Comparison of ENCODE assay signal across 9 mouse cellular contexts in the genomic region with DNA sequence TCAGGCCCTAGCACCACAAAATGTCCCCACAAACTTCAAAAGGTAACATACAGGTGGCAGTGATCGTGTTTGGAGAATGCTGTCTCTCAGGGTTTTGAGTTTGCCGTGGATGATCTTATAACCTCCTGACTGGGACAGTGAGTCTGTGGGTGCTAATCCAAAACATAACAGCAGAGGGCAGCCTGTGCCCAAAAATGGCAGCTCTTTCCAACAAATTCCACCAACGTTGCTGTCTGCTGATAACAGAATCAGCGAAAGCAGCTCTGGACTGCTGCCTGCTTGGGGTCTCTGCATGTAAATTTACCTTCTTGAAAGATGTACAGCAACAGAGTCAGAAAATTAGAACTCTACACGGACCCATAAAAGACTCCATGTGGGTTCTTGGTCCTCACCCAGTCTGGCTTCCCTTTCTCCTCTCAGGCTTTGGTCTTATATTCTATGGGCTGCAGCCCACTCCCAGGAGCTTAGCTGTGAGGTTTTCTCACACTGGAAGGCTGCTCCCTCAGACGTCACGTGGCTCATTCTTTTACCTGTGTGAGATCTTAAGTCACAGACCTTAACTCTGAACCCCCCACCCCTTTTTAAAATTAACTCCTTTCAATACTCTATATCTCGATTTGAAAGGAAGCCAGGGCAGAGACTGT. TPM values are rescaled to one million over a fixed set of nuclear protein-coding genes. Genes with fewer than 3 reads are reported as not detected.
A peak's percentile ranks its signal among the peaks of the same experiment; 100 is the strongest.
DNase-seq lines count a peak whose midpoint lies in the region; ATAC-seq and TF ChIP-seq lines count a peak whose summit lies in the region.
"Had no signal": no experiment of that assay in that cellular context is flagged by ENCODE, and none has a peak within 500 bp of the region (broad histone marks: within the 10 kb centered on the region; RNA-seq: fewer than 3 reads in every experiment).

No protein-coding gene starts in this region.

- ATAC-seq in liver, embryonic 13.5 days (ENCODE audit: low read depth) = no peak
- ATAC-seq in activated CD4-positive, CD25-positive, alpha-beta regulatory T cell, adult 4 months = no peak

- H3ac ChIP-seq in C2C12 (ENCODE audit: control insufficient read depth, insufficient read length, low read depth) = no peak overlapping the region

- no peak overlapping the region for H3K4me3 ChIP-seq in C2C12 (ENCODE audit: insufficient read depth, poor library complexity, severe bottlenecking)
- no peak overlapping the region for H3K4me3 ChIP-seq in liver, embryonic 13.5 days (replicated peaks)
- H3K4me3 ChIP-seq: heart, embryonic 15.5 days had no signal

- H3K36me3 ChIP-seq in C2C12 (ENCODE audit: control insufficient read depth, insufficient read depth) = no peaks in the 10 kb centered on the region
- H3K36me3 ChIP-seq in liver, embryonic 13.5 days = no peaks in the 10 kb centered on the region
- H3K36me3 ChIP-seq: heart, embryonic 15.5 days had no signal

- H3K27me3 ChIP-seq in C2C12 (ENCODE audit: control insufficient read depth, insufficient read depth, insufficient read length) = no peaks in the 10 kb centered on the region
- no peaks in the 10 kb centered on the region for H3K27me3 ChIP-seq in liver, embryonic 13.5 days
- H3K27me3 ChIP-seq: heart, embryonic 15.5 days had no signal

- 19% methylated on average over 8 of the region's 8 CpGs for WGBS in liver, embryonic 13.5 days (ENCODE audit: insufficient replicate concordance)

- H3K4me2 ChIP-seq in liver, embryonic 13.5 days = no peak overlapping the region
- H3K4me2 ChIP-seq: heart, embryonic 15.5 days had no signal

- H3K4me1 ChIP-seq in liver, embryonic 13.5 days (replicated peaks) = no peaks in the 10 kb centered on the region
- H3K4me1 ChIP-seq: heart, embryonic 15.5 days had no signal

- H3K79me2 ChIP-seq in C2C12 (ENCODE audit: control insufficient read depth, insufficient read depth) = no peaks in the 10 kb centered on the region

- no peak overlapping the region for H3K27ac ChIP-seq in liver, embryonic 13.5 days
- H3K27ac ChIP-seq: heart, embryonic 15.5 days had no signal

- no peaks in the 10 kb centered on the region for H3K79me3 ChIP-seq in C2C12 (ENCODE audit: low read depth)

- H3K9ac ChIP-seq in liver, embryonic 13.5 days = no peak overlapping the region
- H3K9ac ChIP-seq: heart, embryonic 15.5 days had no signal

- H3K9me3 ChIP-seq in liver, embryonic 13.5 days (replicated peaks) = no peaks in the 10 kb centered on the region
- H3K9me3 ChIP-seq: heart, embryonic 15.5 days had no signal

- TF ChIP-seq CTCF in C2C12 (IDR thresholded peaks at IDR 0.05; ENCODE audit: control insufficient read depth, insufficient read depth, insufficient read length) = peak; percentile 42

- DNase-seq in ZHBTc4 (ENCODE audit: low read depth, low spot score) = peak; percentile 69
- peak; percentile 77 to 88 for DNase-seq in cerebellum, postnatal 4 days (ENCODE audit: low spot score in 2 of 2)
- peak; percentile 36 to 50 for DNase-seq in gastrocnemius, postnatal 4 days (ENCODE audit: low spot score in 2 of 2)
- peak; percentile 74 for DNase-seq in kidney, postnatal 14 days
- DNase-seq in liver, embryonic 13.5 days = peak; percentile 22
- DNase-seq in ovary, postnatal 36 days (ENCODE audit: low spot score) = peak; percentile 48

TF ChIP-seq in C2C12, 6 proteins besides CTCF, POLR2A, EP300 and RAD21:
- TF ChIP-seq MYOD1 (IDR thresholded peaks at IDR 0.05; ENCODE audit: control insufficient read depth, insufficient read length, low read depth) (no peak), FOSL1 (IDR thresholded peaks at IDR 0.05; ENCODE audit: insufficient read depth, low read length, poor library complexity, severe bottlenecking) (no peak), CEBPB (IDR thresholded peaks at IDR 0.05; ENCODE audit: low read depth) (no peak), MYOG (IDR thresholded peaks at IDR 0.05; ENCODE audit: control insufficient read depth, extremely low read depth, insufficient read length) (no peak), USF1 (IDR thresholded peaks at IDR 0.05; ENCODE audit: low read depth) (no peak), MAX (IDR thresholded peaks at IDR 0.05) (no peak)
TF ChIP-seq in C2C12: peak in this region for 0.

RNA-seq across cellular contexts. Expression of a gene that starts 24.1 kb away (rescaled TPM):
- not detected for polyA plus RNA-seq in C2C12 (2012; fragmentation: generic; extraction: Trizol)
- 1 to 10 TPM; 1.2 to 1.3 TPM for total RNA-seq in gastrocnemius, postnatal 4 days (2021)
- polyA plus RNA-seq in liver, embryonic 13.5 days (2015; fragmentation: Nextera tagmentation; extraction: Ambion mirVana) = 0.13 and 0.22 TPM in 2 replicates
- polyA plus RNA-seq in activated CD4-positive, CD25-positive, alpha-beta regulatory T cell, adult 4 months (2017; shearing (Covaris generic)) = under 1 TPM in 1 of 2 experiments, not detected in 1; 0.05 TPM

Comparison
In these comparisons a context has a peak if more than half of its experiments do, and no peak if none do; other contexts are left out.
1. DNase-seq: peak in every context shown above with its lines; median percentile 82 in cerebellum, postnatal 4 days; 74 in kidney, postnatal 14 days; 69 in ZHBTc4; 48 in ovary, postnatal 36 days; 43 in gastrocnemius, postnatal 4 days; 22 in liver, embryonic 13.5 days.